Mouse (Mus musculus) frontal cortex, adult (tissue): ENCODE data around the gene Apoc4.
A peak's percentile ranks its signal among the peaks of the same experiment; 100 is the strongest.

ENCODE experiments used
- ATAC-seq: cut with Nextera tagmentation; 2 replicates; pipeline ENCODE4 v1.9.2; 2017; ENCODE audit warnings: mild to moderate bottlenecking, moderate library complexity, mixed read lengths; ENCODE audit not compliant: low TSS enrichment

The Apoc4 gene

GRCm38 (mm10) chr7:19677872-19678271, 3.4 kb downstream of the Apoc4 start, which contains the start of gene Apoc2:
Gene Apoc2 (minus strand): TSS chr7:19677941.
- no peak for ATAC-seq

DNA sequence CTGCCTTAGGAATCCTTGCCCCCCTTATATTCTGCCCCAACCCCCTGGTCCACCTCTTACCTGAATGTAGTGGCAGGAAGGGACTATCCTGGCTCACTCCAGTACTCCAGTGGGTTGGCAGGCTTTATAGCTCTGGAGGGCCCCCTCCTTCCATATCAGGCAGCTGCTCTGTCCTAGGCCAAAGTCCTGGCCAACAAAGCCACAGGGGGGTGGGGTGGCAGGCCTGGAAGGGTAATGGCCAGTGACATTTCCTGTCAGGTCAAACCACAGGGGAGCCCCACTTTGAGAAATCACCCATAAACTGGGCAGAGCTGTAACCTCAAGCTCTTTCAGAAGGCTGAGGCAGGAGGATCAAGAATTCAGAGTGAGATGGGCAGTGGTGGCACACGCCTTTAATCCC, 4.6 kb downstream of the Apoc4 start:
- ATAC-seq: no peak

DNA sequence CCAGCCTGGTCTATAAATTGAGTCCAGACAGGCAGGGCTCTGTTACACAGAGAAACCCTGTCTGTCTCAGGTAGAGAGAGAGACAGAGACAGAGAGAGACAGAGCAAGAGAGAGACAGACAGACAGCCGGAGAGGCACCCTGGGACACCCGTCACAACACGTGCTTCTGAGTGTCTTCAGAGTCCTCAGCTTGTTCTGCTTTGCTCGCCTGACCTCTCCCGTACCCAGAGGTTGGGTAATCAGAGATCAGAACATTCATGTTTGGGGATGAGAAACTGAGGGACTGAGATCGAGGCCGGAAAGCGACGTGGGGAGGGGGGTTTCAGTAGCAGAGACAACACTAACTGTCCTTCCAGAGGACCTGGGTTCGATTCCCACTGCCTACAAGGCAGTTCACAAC, 5.5 kb downstream of the Apoc4 start:
- ATAC-seq: no peak

GRCm38 (mm10) chr7:19673083-19673699, 8.1 kb downstream of the Apoc4 start:
- ATAC-seq: no peak

DNA sequence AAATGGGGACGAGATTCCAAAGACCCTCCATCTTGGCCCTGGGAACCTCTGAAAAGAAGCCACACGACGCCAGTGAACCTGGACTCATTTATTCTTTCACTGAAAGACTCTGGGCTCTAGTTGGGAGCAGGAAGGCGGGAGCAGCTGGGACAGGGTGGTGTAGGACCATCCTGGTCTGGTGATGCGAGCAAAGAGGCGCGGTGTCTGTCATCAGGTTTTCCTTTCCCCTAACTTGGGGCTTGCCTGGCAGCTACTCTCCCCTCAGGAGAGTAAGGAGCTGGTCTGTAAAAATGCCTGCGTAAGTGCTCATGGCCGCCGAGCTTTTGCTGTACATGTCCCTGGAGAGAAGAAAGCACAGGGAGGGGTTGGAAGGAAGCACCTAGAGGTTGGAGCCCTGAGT, 9.8 kb downstream of the Apoc4 start:
- ATAC-seq: no peak

DNA sequence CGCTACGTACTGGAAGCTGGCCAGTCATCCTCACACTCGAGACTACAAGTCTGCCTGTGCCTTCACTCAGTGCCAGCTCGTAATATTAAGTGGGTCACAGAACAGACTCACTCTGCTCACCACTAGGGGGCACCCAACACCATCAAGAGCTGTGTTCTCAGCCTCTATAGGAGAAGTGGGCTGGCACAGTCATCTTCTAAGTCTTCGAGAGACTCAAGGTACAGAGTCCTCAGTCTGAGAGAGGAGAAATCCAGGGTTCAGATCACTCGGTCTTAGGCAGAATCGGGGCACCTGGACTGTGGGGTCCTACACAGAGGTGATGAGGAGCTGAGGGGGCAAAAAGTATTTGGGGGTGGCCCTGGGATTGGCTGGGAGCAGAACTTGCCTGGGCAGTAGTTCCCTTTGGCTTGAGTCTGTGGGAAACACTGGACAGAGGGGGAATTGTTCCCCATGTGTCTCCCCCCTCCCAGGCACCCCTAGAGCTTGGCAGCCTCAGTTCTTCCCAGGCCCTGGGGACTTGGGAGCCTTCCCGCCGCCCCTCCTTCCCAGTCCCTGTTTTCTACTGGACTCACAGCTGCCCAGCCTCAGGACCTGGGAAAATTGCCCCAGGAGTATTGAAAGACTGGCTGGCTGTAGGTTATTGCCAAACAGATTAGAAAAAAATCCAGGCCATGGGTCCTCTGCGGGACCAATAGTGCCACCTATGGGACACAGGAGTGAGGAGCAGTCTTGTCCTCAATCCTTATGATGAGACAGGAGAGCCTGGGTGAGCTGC, 12.1 kb downstream of the Apoc4 start:
- ATAC-seq: peak; percentile 87

DNA sequence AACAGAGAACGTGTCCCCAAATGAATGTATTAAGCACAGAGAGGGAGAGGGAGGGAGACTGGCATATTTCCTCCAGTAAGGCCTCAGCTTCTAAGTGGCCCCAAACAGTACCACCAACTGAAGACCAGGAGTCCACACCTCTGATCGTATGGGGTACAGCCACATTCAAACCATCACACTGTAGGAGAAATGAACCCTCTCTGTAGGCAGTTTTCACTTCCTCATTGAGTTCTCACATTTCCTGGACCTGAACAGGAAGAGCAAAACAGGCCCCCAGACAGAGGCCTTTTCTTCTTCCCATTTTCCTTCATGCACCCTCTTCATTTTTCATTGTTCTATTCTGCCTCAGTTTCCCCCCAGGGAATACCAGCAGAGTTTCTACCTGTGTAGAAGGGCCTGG, 13.8 kb downstream of the Apoc4 start:
- no peak for ATAC-seq

DNA sequence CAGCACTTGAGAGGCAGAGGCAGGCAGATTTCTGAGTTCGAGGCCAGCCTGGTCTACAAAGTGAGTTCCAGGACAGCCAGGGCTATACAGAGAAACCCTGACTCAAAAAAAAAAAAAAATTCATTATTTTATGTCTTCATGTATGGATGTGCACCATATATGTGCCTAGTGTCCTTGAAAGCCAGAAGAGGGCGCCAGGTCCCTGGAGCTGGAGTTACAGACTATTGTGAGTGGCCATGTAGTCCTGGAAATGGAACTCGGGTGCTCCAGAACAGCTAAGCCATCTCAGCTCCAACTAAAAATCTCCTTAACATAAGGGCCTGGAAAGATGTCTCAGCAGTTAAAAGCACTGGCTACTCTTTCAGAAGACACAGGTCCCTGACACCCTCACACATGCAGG, 14.5 kb downstream of the Apoc4 start:
- ATAC-seq: no peak

- peak; percentile 46 for ATAC-seq
These were observed 16.1 kb downstream of the Apoc4 start, which contains the start of gene Clptm1 for GRCm38 (mm10) chr7:19664955-19665841. Gene Clptm1 (minus strand): TSS chr7:19665033.

- peak; percentile 17 for ATAC-seq
These were observed 16.8 kb downstream of the Apoc4 start for GRCm38 (mm10) chr7:19664455-19664954.

DNA sequence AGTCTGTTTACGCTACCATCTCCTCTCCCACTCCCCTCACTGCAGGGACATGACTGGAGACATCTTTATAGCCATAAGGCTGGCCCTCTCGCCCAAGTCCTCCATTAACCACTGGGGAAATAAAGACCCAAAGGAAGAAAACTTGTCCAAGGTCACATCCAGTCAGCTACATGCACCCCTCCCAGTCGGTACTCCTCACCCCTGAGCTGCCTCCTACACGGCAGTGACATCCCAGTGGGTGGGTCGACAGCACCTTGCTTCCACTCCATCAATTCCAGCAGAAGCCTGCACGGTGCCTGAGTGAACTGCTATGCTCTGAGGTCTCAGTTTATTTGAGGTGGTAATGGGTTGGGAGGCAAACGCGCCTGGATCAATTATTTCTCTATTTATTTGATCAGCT, 17.3 kb downstream of the Apoc4 start:
- ATAC-seq: no peak

GRCm38 (mm10) chr7:19652614-19653013, 28.7 kb downstream of the Apoc4 start:
- ATAC-seq: no peak

DNA sequence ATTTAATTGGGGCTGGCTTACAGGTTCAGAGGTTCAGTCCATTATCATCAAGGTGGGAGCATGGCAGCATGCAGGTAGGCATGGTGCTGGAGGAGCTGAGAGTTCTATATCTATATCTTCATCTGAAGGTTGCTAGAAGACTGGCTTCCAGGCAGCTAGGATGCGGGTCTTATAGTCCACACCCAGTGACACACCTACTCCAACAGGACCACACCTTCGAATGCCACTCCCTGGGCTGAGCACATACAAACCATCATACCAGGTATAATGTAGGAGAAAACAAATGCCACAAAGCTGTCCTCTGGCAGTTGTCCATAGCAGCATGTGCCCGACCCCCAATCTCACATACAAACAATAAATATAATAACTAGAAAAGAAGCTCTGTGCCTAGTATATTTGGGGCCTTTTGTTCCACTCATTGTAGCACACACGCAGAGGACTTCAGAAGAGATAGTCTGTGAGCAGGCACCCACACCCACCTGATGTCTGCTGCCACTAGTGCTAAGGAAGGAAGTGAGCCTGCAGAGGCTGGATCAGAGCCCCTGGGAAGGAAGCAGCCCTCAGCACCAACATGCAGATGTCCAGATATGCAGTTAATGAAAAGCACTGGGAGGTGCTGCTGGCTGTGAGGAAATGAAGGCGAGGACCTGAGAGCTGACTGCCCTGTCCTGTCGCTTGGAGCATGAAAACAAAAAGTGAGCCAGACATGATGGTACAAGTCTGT, 30.1 kb downstream of the Apoc4 start:
- ATAC-seq: no peak

DNA sequence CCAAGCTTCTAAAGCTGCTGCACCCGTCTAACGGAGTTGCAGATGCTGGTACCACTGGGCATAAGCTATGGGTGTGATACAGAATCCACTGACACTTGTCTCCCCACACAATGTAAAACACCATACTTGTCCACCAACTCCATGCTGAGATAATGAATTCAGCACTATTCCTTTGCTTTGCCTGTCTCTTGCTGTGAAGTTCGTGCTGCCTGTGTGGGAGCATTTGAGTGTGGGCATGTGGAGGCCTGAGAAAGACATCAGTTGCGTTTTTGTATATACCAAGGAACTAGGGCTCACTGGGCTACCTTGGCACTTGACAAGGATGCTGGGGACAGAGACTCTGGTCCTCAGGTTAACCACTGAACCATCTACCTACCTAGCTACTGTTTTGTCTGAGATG, 40.1 kb downstream of the Apoc4 start:
- ATAC-seq: peak; percentile 90

GRCm38 (mm10) chr7:19635074-19635827, 46.0 kb downstream of the Apoc4 start:
- no peak for ATAC-seq

DNA sequence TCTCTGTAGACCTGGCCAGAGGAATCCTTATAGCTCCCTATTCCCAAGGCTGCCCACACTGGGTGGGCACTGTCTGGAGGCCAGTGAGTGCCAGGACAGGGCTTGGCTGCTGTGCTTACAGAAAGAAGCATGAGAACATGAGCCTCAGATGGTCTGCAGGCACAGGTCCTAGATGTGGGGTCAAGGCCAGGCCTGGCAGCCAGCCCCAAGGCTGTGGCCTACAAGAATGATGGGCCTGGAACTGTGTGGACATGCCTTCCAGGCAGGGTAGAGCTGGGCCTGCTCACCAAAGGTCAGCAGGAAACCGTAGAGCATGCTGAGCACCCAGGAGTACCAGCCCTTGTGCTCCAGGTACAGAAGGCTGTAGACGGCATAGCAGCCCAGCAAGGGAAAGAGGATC, 46.7 kb downstream of the Apoc4 start:
- ATAC-seq: no peak

DNA sequence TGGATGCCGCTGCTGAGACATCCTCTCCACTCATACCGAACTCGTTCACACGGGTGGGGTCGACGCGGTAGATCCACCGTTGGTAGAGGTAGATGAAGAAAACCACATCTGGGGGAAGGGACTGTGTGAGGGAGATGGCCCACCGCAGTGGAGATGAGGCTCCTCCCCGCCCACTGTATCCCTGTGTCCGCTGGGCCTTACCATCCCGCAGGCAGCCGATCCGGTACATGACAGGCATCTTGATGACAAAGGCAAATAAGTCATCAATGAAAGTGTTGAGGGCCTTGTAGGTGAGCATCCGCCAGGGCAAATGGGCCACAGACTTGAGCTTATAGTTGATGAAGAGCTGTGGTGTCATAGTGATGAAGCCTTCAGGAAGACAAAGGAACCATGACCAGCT, 47.4 kb downstream of the Apoc4 start:
- ATAC-seq: no peak

- ATAC-seq: no peak
These were observed 48.1 kb downstream of the Apoc4 start for GRCm38 (mm10) chr7:19633197-19633596.

GRCm38 (mm10) chr7:19632720-19633119, 48.6 kb downstream of the Apoc4 start:
- no peak for ATAC-seq

DNA sequence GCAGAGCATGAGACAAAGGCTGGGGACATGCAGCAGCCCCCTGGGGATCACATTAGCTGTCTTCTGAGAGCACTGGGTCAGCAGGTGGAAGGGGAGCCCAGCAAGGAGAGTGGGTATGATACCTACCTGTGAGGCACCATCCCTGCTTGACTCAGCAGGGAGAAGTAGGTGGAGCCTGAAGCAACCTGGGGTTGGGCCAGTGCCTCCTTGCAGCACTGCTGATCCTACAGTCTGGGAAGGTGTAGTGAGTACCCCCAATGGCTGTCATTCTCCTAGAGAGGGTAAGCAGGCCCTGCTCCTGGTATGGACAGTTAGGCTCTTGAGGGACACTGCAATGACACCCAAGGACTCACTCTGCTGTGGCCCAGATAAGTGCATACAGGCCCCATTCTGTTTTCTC, 49.0 kb downstream of the Apoc4 start:
- no peak for ATAC-seq

GRCm38 (mm10) chr7:19629361-19629734, 51.9 kb downstream of the Apoc4 start, which contains the start of gene Relb:
Gene Relb (minus strand): TSS chr7:19629438.
- peak; percentile 8 for ATAC-seq
